In the genomic region with DNA sequence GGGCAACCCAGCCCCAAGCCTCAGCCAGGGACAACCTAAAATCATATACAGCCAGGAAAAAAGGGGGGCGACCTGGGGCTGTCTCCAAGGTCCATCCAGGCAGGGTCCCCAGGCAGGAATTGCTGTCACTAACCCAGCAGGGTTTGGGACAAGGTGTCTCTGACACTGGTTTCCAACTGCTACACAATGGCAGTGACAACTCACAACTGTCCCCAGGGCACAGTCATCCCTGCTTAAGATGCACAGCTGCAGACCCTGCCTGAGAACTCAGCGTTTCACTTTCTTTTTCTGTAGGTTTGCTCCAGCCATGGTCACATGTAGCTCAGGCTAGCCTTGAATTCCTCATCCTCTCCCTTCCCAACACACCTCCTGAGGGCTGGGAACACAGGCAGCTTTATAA, we compare ENCODE assay signal across 8 mouse cellular contexts. TPM values are rescaled to one million over a fixed set of nuclear protein-coding genes. Genes with fewer than 3 reads are reported as not detected.
A peak's percentile ranks its signal among the peaks of the same experiment; 100 is the strongest.
DNase-seq lines count a peak whose midpoint lies in the region; ATAC-seq and TF ChIP-seq lines count a peak whose summit lies in the region.

No protein-coding gene starts in this region.

- no peaks in the 10 kb centered on the region for H3K36me3 ChIP-seq in spleen, adult 2 months (ENCODE audit: control insufficient read depth, insufficient read depth, low read length)
- H3K36me3 ChIP-seq in heart, embryonic 13.5 days, result no peaks in the 10 kb centered on the region
- H3K36me3 ChIP-seq in limb, embryonic 13.5 days, result no peaks in the 10 kb centered on the region
- no peaks in the 10 kb centered on the region for H3K36me3 ChIP-seq in neural tube, embryonic 14.5 days (ENCODE audit: control insufficient read depth, insufficient read depth, low read length)

- ATAC-seq in heart, embryonic 13.5 days (ENCODE audit: extremely low read depth, insufficient number of reproducible peaks, low FRiP score, low TSS enrichment), result no peak
- ATAC-seq in limb, embryonic 13.5 days (ENCODE audit: low FRiP score, low read depth), result no peak
- no peak for ATAC-seq in neural tube, embryonic 14.5 days (ENCODE audit: low read depth)
- ATAC-seq in erythroid progenitor cell, adult 5-6 weeks (replicated peaks; ENCODE audit: low FRiP score, poor library complexity, severe bottlenecking), result no peak

- TF ChIP-seq CTCF in gastrocnemius, adult 2 months (IDR thresholded peaks at IDR 0.05), result no peak
- no peak for TF ChIP-seq CTCF in spleen, adult 2 months (IDR thresholded peaks at IDR 0.05; ENCODE audit: extremely low read depth, insufficient read depth, insufficient read length, insufficient replicate concordance)

- H3K27ac ChIP-seq in gastrocnemius, adult 2 months, result peak overlapping the region; percentile 97
- H3K27ac ChIP-seq in spleen, adult 2 months (ENCODE audit: insufficient read depth, low read length), result 0 out of 2 replicates have a peak overlapping the region, but pooled peaks have one; percentile 3
- H3K27ac ChIP-seq in heart, embryonic 13.5 days (replicated peaks), result peak overlapping the region; percentile 97
- H3K27ac ChIP-seq in limb, embryonic 13.5 days, result no peak overlapping the region
- H3K27ac ChIP-seq in neural tube, embryonic 14.5 days (ENCODE audit: low read depth, low read length), result no peak overlapping the region

- peak overlapping the region; percentile 95 for H3K4me3 ChIP-seq in gastrocnemius, adult 2 months
- no peak overlapping the region for H3K4me3 ChIP-seq in spleen, adult 2 months (ENCODE audit: extremely low read depth, insufficient read depth, insufficient read length)
- peak overlapping the region; percentile 81 for H3K4me3 ChIP-seq in heart, embryonic 13.5 days
- H3K4me3 ChIP-seq in limb, embryonic 13.5 days, result peak overlapping the region; percentile 74
- peak overlapping the region; percentile 75 for H3K4me3 ChIP-seq in neural tube, embryonic 14.5 days (ENCODE audit: low read depth, low read length)

- WGBS in spleen, adult 2 months, result 42% methylated on average over 2 of the region's 2 CpGs
- WGBS in heart, embryonic 13.5 days, result 36% methylated on average over 2 of the region's 2 CpGs
- 35% methylated on average over 2 of the region's 2 CpGs for WGBS in limb, embryonic 13.5 days
- 23% methylated on average over 2 of the region's 2 CpGs for WGBS in neural tube, embryonic 14.5 days

- intact Hi-C loops in gastrocnemius, adult 2 months (cut with DNase I), result loop anchor here (1.0 kb wide), 1 partner anchor 14 kb away; no protein-coding TSS in a partner anchor

- H3K27me3 ChIP-seq in spleen, adult 2 months (ENCODE audit: control insufficient read depth, insufficient read depth, low read length), result peaks cover 5% of the 10 kb centered on the region
- peaks cover 16% of the 10 kb centered on the region; the same call in 1 of the 2 replicates for H3K27me3 ChIP-seq in heart, embryonic 13.5 days (replicated peaks)
- H3K27me3 ChIP-seq in limb, embryonic 13.5 days, result peaks cover 46% of the 10 kb centered on the region
- H3K27me3 ChIP-seq in neural tube, embryonic 14.5 days (ENCODE audit: control insufficient read depth, insufficient read depth, low read length), result peaks cover 3% of the 10 kb centered on the region; the same call in 1 of the 2 replicates

- H3K4me2 ChIP-seq in heart, embryonic 13.5 days, result peak overlapping the region; percentile 93
- H3K4me2 ChIP-seq in limb, embryonic 13.5 days (replicated peaks), result peak overlapping the region; percentile 92
- peak overlapping the region; percentile 63 for H3K4me2 ChIP-seq in neural tube, embryonic 14.5 days (ENCODE audit: low read depth, low read length)

- TF ChIP-seq POLR2A in spleen, adult 2 months (IDR thresholded peaks at IDR 0.05; ENCODE audit: low read depth, low read length), result no peak

- DNase-seq in gastrocnemius, adult 2 months, result peak; percentile 25
- DNase-seq in gastrocnemius, adult 18-20 months (ENCODE audit: low spot score), result no peak
- DNase-seq in spleen, adult 2 months (ENCODE audit: low read depth in 1 of 2, low spot score in 2 of 2), result peak in 1 of 2 experiments; percentile 8
- DNase-seq in spleen, adult 12 weeks (ENCODE audit: low spot score), result no peak

- H3K4me1 ChIP-seq in spleen, adult 2 months (ENCODE audit: control insufficient read depth, insufficient read depth, insufficient read length), result peaks cover 34% of the 10 kb centered on the region
- peaks cover 64% of the 10 kb centered on the region for H3K4me1 ChIP-seq in heart, embryonic 13.5 days
- peaks cover 54% of the 10 kb centered on the region for H3K4me1 ChIP-seq in limb, embryonic 13.5 days
- peaks cover 33% of the 10 kb centered on the region for H3K4me1 ChIP-seq in neural tube, embryonic 14.5 days (ENCODE audit: control insufficient read depth, insufficient read depth, low read length)

- H3K9ac ChIP-seq in heart, embryonic 13.5 days, result peak overlapping the region; percentile 93; the same call in 1 of the 2 replicates
- no peak overlapping the region for H3K9ac ChIP-seq in limb, embryonic 13.5 days
- H3K9ac ChIP-seq in neural tube, embryonic 14.5 days (replicated peaks; ENCODE audit: low read depth, low read length), result no peak overlapping the region

- H3K9me3 ChIP-seq in heart, embryonic 13.5 days, result no peaks in the 10 kb centered on the region
- H3K9me3 ChIP-seq in limb, embryonic 13.5 days, result no peaks in the 10 kb centered on the region
- H3K9me3 ChIP-seq in neural tube, embryonic 14.5 days (ENCODE audit: control insufficient read depth, low read length), result no peaks in the 10 kb centered on the region

RNA-seq across cellular contexts. Expression of gene Nfic, which starts 26.3 kb away (rescaled TPM):
- 100 to 1,000 TPM; 207 to 215 TPM for total RNA-seq in gastrocnemius, adult 2 months (2021)
- 100 to 1,000 TPM; 232 to 244 TPM for total RNA-seq in gastrocnemius, adult 18-20 months (2021)
- 26.0 and 32.4 TPM in 2 replicates for polyA plus RNA-seq in spleen, adult 2 months (2012; rRNA removed)
- polyA plus RNA-seq in heart, embryonic 13.5 days (2015; fragmentation: Nextera tagmentation; extraction: Ambion mirVana), result 56.6 and 57.4 TPM in 2 replicates
- 77.2 and 82.8 TPM in 2 replicates for polyA plus RNA-seq in limb, embryonic 13.5 days (2015; fragmentation: Nextera tagmentation; extraction: Ambion mirVana)
- polyA plus RNA-seq in neural tube, embryonic 14.5 days (2014; fragmentation: Nextera tagmentation; extraction: Ambion mirVana), result 21.9 and 25.0 TPM in 2 replicates
- total RNA-seq in erythroid progenitor cell, adult 5-6 weeks (2015; ENCODE audit: low replicate concordance), result 10.1 and 15.1 TPM in 2 replicates
- total RNA-seq in erythroid progenitor cell, adult 5-6 weeks (2017; ENCODE audit: low replicate concordance), result 0.45 and 0.90 TPM in 2 replicates

RNA-seq across cellular contexts. Expression of gene Smim24, which starts 36.2 kb away (rescaled TPM):
- total RNA-seq in gastrocnemius, adult 2 months (2021), result not detected
- total RNA-seq in gastrocnemius, adult 18-20 months (2021), result not detected
- 18.3 and 22.9 TPM in 2 replicates for polyA plus RNA-seq in spleen, adult 2 months (2012; rRNA removed)
- 2.7 and 3.1 TPM in 2 replicates for polyA plus RNA-seq in heart, embryonic 13.5 days (2015; fragmentation: Nextera tagmentation; extraction: Ambion mirVana)
- 4.2 and 4.7 TPM in 2 replicates for polyA plus RNA-seq in limb, embryonic 13.5 days (2015; fragmentation: Nextera tagmentation; extraction: Ambion mirVana)
- polyA plus RNA-seq in neural tube, embryonic 14.5 days (2014; fragmentation: Nextera tagmentation; extraction: Ambion mirVana), result 1.3 and 2.0 TPM in 2 replicates
- total RNA-seq in erythroid progenitor cell, adult 5-6 weeks (2015; ENCODE audit: low replicate concordance), result 5.4 and 7.5 TPM in 2 replicates
- 4.2 TPM in 1 of 2 replicates, not detected in the other for total RNA-seq in erythroid progenitor cell, adult 5-6 weeks (2017; ENCODE audit: low replicate concordance)

RNA-seq across cellular contexts. Expression of gene Gm48552, which starts 40.3 kb away (rescaled TPM):
- 1 to 10 TPM in 1 of 2 experiments, under 1 TPM in 1; 0.84 to 1.0 TPM for total RNA-seq in gastrocnemius, adult 2 months (2021)
- under 1 TPM in 1 of 2 experiments, not detected in 1; 0.34 TPM for total RNA-seq in gastrocnemius, adult 18-20 months (2021)
- polyA plus RNA-seq in spleen, adult 2 months (2012; rRNA removed), result 2.9 and 6.4 TPM in 2 replicates
- polyA plus RNA-seq in heart, embryonic 13.5 days (2015; fragmentation: Nextera tagmentation; extraction: Ambion mirVana), result 0.82 and 1.1 TPM in 2 replicates
- polyA plus RNA-seq in limb, embryonic 13.5 days (2015; fragmentation: Nextera tagmentation; extraction: Ambion mirVana), result 1.7 and 1.9 TPM in 2 replicates
- polyA plus RNA-seq in neural tube, embryonic 14.5 days (2014; fragmentation: Nextera tagmentation; extraction: Ambion mirVana), result 2.0 and 4.4 TPM in 2 replicates
- not detected in 2 replicates for total RNA-seq in erythroid progenitor cell, adult 5-6 weeks (2015; ENCODE audit: low replicate concordance)
- total RNA-seq in erythroid progenitor cell, adult 5-6 weeks (2017; ENCODE audit: low replicate concordance), result not detected in 2 replicates

RNA-seq across cellular contexts. Expression of gene Gm48551, which starts 44.8 kb away (rescaled TPM):
- total RNA-seq in gastrocnemius, adult 2 months (2021), result 1 to 10 TPM in 1 of 2 experiments, under 1 TPM in 1; 0.87 to 2.8 TPM
- under 1 TPM; 0.57 to 0.97 TPM for total RNA-seq in gastrocnemius, adult 18-20 months (2021)
- 2.3 and 2.9 TPM in 2 replicates for polyA plus RNA-seq in spleen, adult 2 months (2012; rRNA removed)
- polyA plus RNA-seq in heart, embryonic 13.5 days (2015; fragmentation: Nextera tagmentation; extraction: Ambion mirVana), result 2.1 and 2.3 TPM in 2 replicates
- polyA plus RNA-seq in limb, embryonic 13.5 days (2015; fragmentation: Nextera tagmentation; extraction: Ambion mirVana), result 3.3 and 4.0 TPM in 2 replicates
- polyA plus RNA-seq in neural tube, embryonic 14.5 days (2014; fragmentation: Nextera tagmentation; extraction: Ambion mirVana), result 4.3 and 6.3 TPM in 2 replicates
- 2.1 and 4.3 TPM in 2 replicates for total RNA-seq in erythroid progenitor cell, adult 5-6 weeks (2015; ENCODE audit: low replicate concordance)
- not detected in 2 replicates for total RNA-seq in erythroid progenitor cell, adult 5-6 weeks (2017; ENCODE audit: low replicate concordance)

RNA-seq across cellular contexts. Expression of gene Dohh, which starts 44.9 kb away (rescaled TPM):
- 10 to 100 TPM; 38.1 to 39.8 TPM for total RNA-seq in gastrocnemius, adult 2 months (2021)
- total RNA-seq in gastrocnemius, adult 18-20 months (2021), result 10 to 100 TPM; 41.1 to 44.1 TPM
- 47.9 and 71.7 TPM in 2 replicates for polyA plus RNA-seq in spleen, adult 2 months (2012; rRNA removed)
- polyA plus RNA-seq in heart, embryonic 13.5 days (2015; fragmentation: Nextera tagmentation; extraction: Ambion mirVana), result 69.7 and 73.6 TPM in 2 replicates
- polyA plus RNA-seq in limb, embryonic 13.5 days (2015; fragmentation: Nextera tagmentation; extraction: Ambion mirVana), result 72.7 and 79.4 TPM in 2 replicates
- 61.0 and 68.0 TPM in 2 replicates for polyA plus RNA-seq in neural tube, embryonic 14.5 days (2014; fragmentation: Nextera tagmentation; extraction: Ambion mirVana)
- 8.8 TPM in 1 of 2 replicates, not detected in the other for total RNA-seq in erythroid progenitor cell, adult 5-6 weeks (2015; ENCODE audit: low replicate concordance)
- total RNA-seq in erythroid progenitor cell, adult 5-6 weeks (2017; ENCODE audit: low replicate concordance), result 4.0 and 17.2 TPM in 2 replicates

Comparison
In these comparisons a context has a peak if more than half of its experiments do, and no peak if none do; other contexts are left out.
1. H3K27ac ChIP-seq: peak in gastrocnemius, adult 2 months (single experiment), spleen, adult 2 months (single experiment) and heart, embryonic 13.5 days (single experiment); none in limb, embryonic 13.5 days (single experiment) and neural tube, embryonic 14.5 days (single experiment).
2. Peak in every context shown above with its lines, with median percentiles within 50 percentile points of each other: H3K4me2 ChIP-seq.